Mouse (Mus musculus): ENCODE results near the gene Smim22. TPM values are rescaled to one million over a fixed set of nuclear protein-coding genes. Genes with fewer than 3 reads are reported as not detected.

The Smim22 gene
- 4.1 and 4.8 TPM in 2 replicates for polyA plus RNA-seq (2015; fragmentation: Nextera tagmentation; extraction: Ambion mirVana)

DNA sequence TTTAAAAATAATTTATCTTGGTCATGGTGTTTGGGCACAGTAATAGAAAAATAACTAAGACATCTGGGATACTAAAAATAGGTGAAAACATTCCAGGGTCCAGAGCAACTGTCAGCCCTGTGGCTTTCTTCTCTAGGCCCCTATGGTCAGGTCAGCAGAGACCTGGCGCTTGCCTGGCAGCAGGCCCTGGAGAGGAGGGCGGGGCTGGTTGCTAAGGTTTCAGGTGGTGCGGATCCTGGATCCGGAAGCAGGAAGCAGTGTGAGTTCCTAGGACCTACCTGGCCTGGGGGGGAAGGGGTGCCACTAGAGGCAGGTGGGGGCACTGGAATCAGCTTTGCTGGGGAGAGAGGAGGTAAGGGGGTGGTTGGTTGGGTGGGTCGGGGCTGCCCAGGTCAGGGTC, at the start of gene Smim22:
Smim22 (plus strand) TSS at position 222 of the 400 bp plus-strand sequence.
- 38% methylated on average over 5 of the region's 5 CpGs for WGBS
- Histone ChIP-seq H3K9me3 (no peaks in the 10 kb centered on the region), H3K9ac (no peak within 1 kb of the TSS), H3K4me1 (peaks cover 1% of the 10 kb centered on the region), H3K27me3 (no peaks in the 10 kb centered on the region), H3K4me2 (replicated peaks) (no peak within 1 kb of the TSS), H3K27ac (no peak within 1 kb of the TSS), H3K4me3 (no peak within 1 kb of the TSS), H3K36me3 (peaks cover 16% of the 10 kb centered on the region; the same call in 1 of the 2 replicates)
- ATAC-seq (ENCODE audit: low FRiP score, low read depth) = no peak

DNA sequence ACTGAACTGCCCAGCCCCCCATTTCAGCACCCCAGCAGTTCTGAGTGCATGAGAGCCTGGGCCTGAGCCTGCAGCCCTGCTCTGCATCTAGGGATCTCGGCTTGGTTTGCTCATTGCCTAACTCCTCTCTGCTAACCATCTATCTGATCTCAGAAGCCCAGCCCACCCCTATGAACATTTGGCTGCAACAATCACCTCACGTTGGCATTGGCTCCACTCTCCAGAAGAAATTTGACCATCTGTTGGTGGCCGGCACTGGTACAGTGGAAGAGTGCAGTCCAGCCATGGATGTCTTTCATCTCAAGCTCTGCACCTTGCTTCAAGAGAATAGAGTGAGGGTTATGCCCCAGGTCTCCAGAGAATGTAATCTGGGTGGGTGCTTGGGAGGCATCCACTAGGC, 49.6 kb upstream of the Smim22 start:
- H3K36me3 ChIP-seq = peaks cover 75% of the 10 kb centered on the region
- 88% methylated on average over 3 of the region's 3 CpGs for WGBS

DNA sequence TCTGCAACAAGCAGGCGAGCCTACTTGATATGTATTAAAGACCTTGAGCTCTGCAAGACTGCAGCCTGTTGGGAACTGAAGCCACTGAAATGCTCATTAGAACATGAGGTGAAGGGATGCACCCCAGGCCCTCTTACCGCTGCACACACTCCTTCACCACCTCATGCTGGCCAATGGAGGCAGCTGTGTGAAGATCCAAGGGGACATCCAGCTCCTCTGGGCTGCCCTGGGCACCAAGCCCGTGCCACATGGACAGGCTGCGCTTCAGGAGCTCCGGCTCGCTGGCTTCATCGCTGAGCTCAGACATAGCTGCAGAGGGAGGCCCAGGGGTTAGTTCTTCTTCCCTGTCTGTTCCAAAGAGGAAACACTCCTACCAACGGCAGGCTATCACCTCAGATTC, 46.8 kb upstream of the Smim22 start:
- H3K36me3 ChIP-seq = peaks cover 47% of the 10 kb centered on the region
- H3K4me2 ChIP-seq (replicated peaks) = no peak overlapping the region
- peaks cover 19% of the 10 kb centered on the region for H3K4me1 ChIP-seq
- WGBS = 84% methylated on average over 8 of the region's 8 CpGs
- no peak overlapping the region for H3K4me3 ChIP-seq
- no peak overlapping the region for H3K27ac ChIP-seq
- H3K9me3 ChIP-seq = no peaks in the 10 kb centered on the region
- no peak for ATAC-seq (ENCODE audit: low FRiP score, low read depth)
- H3K27me3 ChIP-seq = no peaks in the 10 kb centered on the region
- no peak overlapping the region for H3K9ac ChIP-seq

More for the DNA sequence above, 49.6 kb upstream of the Smim22 start:
- ATAC-seq (ENCODE audit: low FRiP score, low read depth) = no peak
- Histone ChIP-seq H3K4me2 (replicated peaks) (no peak overlapping the region), H3K27ac (no peak overlapping the region), H3K27me3 (no peaks in the 10 kb centered on the region), H3K4me3 (no peak overlapping the region), H3K4me1 (peaks cover 5% of the 10 kb centered on the region), H3K9ac (no peak overlapping the region), H3K9me3 (no peaks in the 10 kb centered on the region)

DNA sequence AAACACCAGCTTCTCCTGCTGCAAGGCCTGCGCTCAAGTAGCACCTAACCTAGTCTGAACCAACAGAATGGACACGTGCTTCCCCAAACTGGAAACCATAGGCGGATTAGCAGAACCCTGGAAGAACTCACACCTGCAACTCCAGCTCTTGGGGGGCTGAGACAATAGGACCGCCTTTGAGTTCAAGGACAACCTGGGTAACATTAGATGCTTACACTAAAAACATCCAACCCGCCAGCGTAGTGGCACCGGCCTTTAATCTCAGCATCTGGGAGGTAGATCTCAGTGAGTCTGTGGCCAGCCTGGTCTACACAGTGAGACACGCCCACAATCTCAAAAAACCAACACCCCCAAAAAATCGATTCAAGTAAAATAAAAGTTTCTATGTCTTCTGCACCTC, 43.7 kb upstream of the Smim22 start:
- Histone ChIP-seq H3K27me3 (no peaks in the 10 kb centered on the region), H3K36me3 (peaks cover 18% of the 10 kb centered on the region), H3K27ac (no peak overlapping the region), H3K4me2 (replicated peaks) (peak overlapping the region; percentile 79), H3K4me1 (peaks cover 21% of the 10 kb centered on the region), H3K9ac (peak overlapping the region; percentile 89), H3K4me3 (peak overlapping the region; percentile 94), H3K9me3 (no peaks in the 10 kb centered on the region)
- WGBS = 36% methylated on average over 9 of the region's 9 CpGs
- ATAC-seq (ENCODE audit: low FRiP score, low read depth) = no peak

DNA sequence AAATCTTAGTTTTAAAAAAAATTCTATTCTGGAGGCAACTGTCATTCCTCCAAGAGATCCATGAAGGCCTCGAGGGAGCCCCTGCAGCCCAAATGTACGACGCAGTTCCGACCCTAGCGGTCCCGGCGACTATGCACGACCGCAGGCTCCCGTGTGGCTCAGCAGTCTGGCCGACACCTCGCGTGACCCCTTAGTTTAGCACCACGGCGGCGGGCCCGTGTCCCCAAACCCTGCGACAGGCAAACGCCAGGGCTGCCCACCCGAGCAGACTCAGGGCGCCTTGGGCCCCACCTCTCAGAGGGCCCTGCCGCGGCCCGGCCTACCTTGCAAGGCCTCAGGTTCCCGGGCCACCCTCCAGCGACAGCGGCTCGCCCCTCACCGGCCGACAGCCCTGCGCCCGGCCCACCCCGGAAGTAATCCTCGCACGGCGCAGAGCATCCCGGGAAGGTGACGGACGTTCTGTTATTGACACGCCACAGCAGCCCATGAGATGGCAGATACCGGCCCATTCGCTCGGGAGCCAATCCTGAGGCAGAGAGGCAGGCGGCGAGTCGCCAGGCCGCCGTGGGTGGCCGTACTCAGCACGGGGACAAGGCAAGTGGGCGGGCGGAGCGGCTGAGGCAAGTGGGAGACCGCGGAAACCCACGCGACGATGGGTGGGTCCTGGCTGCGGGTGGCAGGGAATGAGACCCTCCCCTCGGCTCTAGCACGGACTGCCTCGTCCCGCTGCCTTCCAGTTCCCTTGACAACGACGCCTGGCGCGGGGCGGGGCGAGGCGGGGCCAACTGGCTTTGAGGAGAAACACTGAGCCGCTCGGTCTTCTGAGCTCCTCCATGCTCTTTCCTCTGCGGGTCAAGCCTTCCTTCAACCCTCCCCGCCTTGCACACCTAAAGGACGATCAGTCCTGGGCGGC, 43.0 kb upstream of the Smim22 start, which contains the start of gene Anks3:
Anks3 (minus strand) TSS at position 409 of the 913 bp plus-strand sequence.
- WGBS = under 1% methylated on average over 75 of the region's 76 CpGs

DNA sequence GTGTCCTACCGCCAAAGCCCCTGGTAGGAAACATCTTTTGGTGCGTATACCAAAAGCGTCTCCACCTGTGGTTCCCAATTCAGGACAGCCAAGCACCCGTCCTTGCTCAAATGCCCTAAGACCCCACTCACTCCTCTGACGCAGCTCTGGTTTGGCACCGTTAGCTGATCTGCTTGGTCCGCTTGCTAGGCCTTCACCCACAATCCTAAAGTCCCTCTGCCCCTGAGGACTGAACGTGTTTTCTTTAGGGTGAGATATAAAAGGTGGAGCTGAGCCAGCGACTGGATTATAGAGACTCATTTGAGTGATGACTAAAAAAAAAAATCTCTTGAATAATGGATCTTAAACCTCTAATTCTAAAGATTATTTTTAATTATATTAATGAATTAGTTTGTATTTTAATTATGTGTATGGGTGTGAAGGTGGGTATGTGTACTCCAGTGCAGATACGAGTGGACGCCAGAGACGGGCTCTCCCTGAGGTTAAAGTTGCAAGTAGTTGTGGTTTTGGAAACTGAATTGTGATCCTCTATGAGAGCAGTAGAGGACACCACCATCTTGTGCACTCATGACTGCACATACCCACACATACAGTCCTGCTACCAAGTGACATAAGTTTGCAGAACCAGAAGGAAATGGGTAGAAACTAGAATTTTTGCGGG, 42.2 kb upstream of the Smim22 start:
- Histone ChIP-seq H3K9me3 (no peaks in the 10 kb centered on the region), H3K36me3 (peaks cover 6% of the 10 kb centered on the region), H3K27me3 (no peaks in the 10 kb centered on the region), H3K4me2 (replicated peaks) (peak overlapping the region; percentile 79), H3K9ac (peak overlapping the region; percentile 89), H3K4me1 (peaks cover 21% of the 10 kb centered on the region), H3K27ac (peak overlapping the region; percentile 79), H3K4me3 (peak overlapping the region; percentile 94)
- 23% methylated on average over 13 of the region's 13 CpGs for WGBS
- ATAC-seq (ENCODE audit: low FRiP score, low read depth) = peak; percentile 4; the same call in 1 of the 2 replicates

More for the DNA sequence above, 43.0 kb upstream of the Smim22 start, which contains the start of gene Anks3:
- no peaks in the 10 kb centered on the region for H3K27me3 ChIP-seq
- peak within 1 kb of the TSS; percentile 79 for H3K27ac ChIP-seq
- peak within 1 kb of the TSS; percentile 79 for H3K4me2 ChIP-seq (replicated peaks)
- H3K4me3 ChIP-seq = peak within 1 kb of the TSS; percentile 94
- H3K9ac ChIP-seq = peak within 1 kb of the TSS; percentile 89
- H3K4me1 ChIP-seq = peaks cover 21% of the 10 kb centered on the region
- H3K9me3 ChIP-seq = no peaks in the 10 kb centered on the region
- ATAC-seq (ENCODE audit: low FRiP score, low read depth) = peak; percentile 99
- peaks cover 14% of the 10 kb centered on the region for H3K36me3 ChIP-seq

DNA sequence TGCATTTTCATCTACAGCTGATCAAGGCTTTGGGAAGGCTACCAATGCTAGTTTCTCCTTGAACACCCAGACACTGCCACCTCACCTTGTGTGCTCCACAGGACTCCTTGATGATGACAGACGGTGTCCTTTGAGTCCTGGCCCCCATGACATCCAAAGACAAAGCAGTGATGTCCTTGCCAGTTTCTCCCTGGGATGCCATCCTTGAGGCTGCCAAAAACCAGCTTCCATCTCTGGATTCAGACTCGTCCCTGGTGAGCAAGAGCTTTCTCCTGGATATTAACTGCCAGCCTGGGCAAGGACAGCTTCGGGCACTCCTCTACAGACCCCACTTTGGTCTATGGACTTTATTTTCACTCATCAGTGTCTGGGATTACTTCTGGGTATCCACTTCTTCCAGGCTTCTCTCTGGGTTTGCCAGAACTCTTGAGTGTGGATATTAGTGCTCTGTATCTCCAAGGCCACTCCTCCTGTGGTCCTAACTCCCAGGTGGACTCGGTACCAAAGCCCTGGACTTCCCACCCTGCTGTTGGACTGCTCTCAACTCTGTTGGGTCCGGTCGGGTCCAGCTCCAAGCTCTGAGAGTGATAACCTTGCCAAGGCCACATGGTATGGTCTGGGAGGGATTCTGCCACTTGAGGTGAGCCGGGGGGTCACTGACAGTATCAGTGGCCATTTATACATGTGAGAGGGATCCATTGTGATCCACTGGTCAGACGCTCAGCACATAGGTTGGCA, 41.5 kb upstream of the Smim22 start:
- Histone ChIP-seq H3K9me3 (no peaks in the 10 kb centered on the region), H3K27me3 (no peaks in the 10 kb centered on the region), H3K4me2 (replicated peaks) (peak overlapping the region; percentile 79), H3K27ac (no peak overlapping the region), H3K4me1 (peaks cover 21% of the 10 kb centered on the region), H3K9ac (no peak overlapping the region), H3K36me3 (no peaks in the 10 kb centered on the region), H3K4me3 (peak overlapping the region; percentile 94; the same call in 1 of the 2 replicates)
- ATAC-seq (ENCODE audit: low FRiP score, low read depth) = no peak
- 89% methylated on average over 8 of the region's 8 CpGs for WGBS

DNA sequence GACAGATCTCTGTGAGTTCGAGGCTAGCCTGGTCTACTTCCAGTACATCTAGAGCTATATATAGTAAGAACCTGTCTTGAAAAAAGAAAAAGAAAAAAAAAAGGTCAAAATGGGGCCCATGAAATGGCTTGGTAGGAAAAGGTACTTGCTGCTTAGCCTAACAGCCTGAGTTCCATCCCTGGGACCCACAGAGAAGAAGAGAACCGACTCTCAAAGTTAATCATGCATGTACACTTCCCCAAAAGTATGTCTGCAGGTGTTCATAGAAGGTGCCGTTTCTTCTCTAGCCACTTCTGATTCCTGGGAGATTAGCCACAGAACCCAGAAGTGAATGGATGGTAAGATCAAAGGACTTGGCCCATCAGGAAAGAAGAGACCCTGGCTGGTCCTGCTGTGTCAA, 38.7 kb upstream of the Smim22 start:
- H3K27ac ChIP-seq = no peak overlapping the region
- H3K4me2 ChIP-seq (replicated peaks) = no peak overlapping the region
- peaks cover 6% of the 10 kb centered on the region for H3K4me1 ChIP-seq
- no peaks in the 10 kb centered on the region for H3K9me3 ChIP-seq
- H3K9ac ChIP-seq = no peak overlapping the region
- 81% methylated on average over 3 of the region's 3 CpGs for WGBS
- no peak overlapping the region for H3K4me3 ChIP-seq
- no peaks in the 10 kb centered on the region for H3K27me3 ChIP-seq
- no peak for ATAC-seq (ENCODE audit: low FRiP score, low read depth)
- no peaks in the 10 kb centered on the region for H3K36me3 ChIP-seq

DNA sequence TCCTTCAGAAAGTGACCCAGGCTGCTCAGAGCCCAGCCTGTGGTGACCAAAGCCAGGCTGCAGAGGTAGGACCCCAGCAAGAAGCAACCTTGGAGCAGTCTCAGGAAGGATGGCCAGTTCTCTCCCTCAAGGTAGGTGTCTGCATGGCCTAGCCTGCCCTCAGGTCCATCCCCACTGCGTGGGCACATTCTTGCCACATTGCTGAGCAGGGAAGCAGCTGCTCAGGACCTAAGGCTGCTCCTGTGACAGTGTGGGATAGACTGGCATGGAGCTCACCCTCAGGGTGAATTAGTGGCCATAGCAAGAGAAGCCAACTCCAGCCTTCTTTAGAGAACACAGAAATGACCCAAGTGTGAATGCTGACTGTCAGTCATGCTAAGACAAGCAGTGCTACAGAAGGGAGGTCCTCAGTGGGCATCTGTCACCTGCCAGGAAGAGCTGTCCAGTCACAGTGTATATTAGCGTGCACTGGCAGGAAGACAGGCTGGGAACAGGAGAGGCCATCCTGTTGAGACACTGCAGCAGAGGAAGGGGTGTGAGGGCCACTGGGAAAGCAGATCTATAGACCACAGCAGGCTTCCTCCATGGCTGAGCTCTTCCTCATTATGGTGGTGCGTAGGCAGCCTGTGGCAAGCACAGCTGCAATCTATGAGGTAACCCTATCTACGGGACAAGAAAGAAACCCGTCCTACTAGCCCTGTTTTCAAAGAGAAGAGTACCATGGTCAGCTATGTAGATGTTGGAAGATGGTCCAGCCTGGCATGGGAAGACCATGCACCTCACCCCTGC, 37.8 kb upstream of the Smim22 start:
- Histone ChIP-seq H3K4me1 (peaks cover 5% of the 10 kb centered on the region), H3K4me3 (no peak overlapping the region), H3K4me2 (replicated peaks) (no peak overlapping the region), H3K27ac (no peak overlapping the region; the same call in 1 of the 2 replicates), H3K9ac (no peak overlapping the region), H3K27me3 (no peaks in the 10 kb centered on the region), H3K36me3 (no peaks in the 10 kb centered on the region), H3K9me3 (no peaks in the 10 kb centered on the region)
- 81% methylated on average over 5 of the region's 5 CpGs for WGBS
- no peak for ATAC-seq (ENCODE audit: low FRiP score, low read depth)

DNA sequence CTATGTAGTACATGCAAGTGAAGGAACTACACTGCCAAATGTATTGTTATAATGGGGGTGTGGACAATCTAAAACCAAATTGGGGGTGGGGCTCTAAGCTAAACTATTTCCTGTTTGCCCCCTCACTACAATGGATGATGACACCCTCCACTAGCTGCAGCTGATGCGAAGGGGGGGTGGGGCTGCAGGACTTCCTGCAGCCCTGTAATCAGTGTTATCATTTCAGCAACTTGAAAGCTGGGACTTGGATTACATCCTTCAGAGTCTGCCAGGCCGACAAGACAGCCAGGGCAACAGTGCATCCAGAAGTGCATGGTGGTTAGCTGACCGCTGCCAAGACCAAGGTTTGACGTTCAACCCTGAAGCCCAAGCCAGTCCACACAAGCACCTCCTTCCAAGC, 35.5 kb upstream of the Smim22 start:
- H3K27ac ChIP-seq = no peak overlapping the region
- 75% methylated on average over 4 of the region's 4 CpGs for WGBS
- no peaks in the 10 kb centered on the region for H3K27me3 ChIP-seq
- no peak overlapping the region for H3K9ac ChIP-seq
- ATAC-seq (ENCODE audit: low FRiP score, low read depth) = no peak
- H3K36me3 ChIP-seq = no peaks in the 10 kb centered on the region
- H3K4me2 ChIP-seq (replicated peaks) = no peak overlapping the region
- H3K4me3 ChIP-seq = no peak overlapping the region
- no peaks in the 10 kb centered on the region for H3K4me1 ChIP-seq
- no peaks in the 10 kb centered on the region for H3K9me3 ChIP-seq

DNA sequence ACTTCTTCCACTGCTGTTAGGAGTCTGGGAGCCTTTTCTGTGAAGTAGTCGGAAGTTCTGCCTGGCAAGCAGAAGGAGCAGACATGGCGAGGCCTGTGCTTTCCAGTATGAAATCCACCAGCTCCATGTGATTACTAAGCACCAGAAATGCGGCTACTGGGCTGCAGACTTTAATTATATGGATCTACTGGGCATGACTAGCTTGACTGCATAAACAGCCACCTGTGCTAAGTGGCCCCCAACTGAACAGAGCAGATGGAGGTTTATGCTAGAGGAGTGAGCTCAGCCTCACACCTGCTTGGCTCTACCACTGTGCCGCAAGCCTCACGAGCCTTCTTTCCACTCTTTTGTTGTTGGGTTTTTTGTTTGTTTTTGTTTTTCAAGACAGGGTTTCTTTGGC, 32.6 kb upstream of the Smim22 start:
- 77% methylated on average over 5 of the region's 5 CpGs for WGBS
- ATAC-seq (ENCODE audit: low FRiP score, low read depth) = no peak
- Histone ChIP-seq H3K27ac (no peak overlapping the region), H3K9ac (no peak overlapping the region), H3K27me3 (no peaks in the 10 kb centered on the region), H3K36me3 (no peaks in the 10 kb centered on the region), H3K4me1 (no peaks in the 10 kb centered on the region), H3K9me3 (no peaks in the 10 kb centered on the region), H3K4me3 (no peak overlapping the region), H3K4me2 (replicated peaks) (no peak overlapping the region)
